ENCODE assay signal across 10 mouse cellular contexts in the genomic region with DNA sequence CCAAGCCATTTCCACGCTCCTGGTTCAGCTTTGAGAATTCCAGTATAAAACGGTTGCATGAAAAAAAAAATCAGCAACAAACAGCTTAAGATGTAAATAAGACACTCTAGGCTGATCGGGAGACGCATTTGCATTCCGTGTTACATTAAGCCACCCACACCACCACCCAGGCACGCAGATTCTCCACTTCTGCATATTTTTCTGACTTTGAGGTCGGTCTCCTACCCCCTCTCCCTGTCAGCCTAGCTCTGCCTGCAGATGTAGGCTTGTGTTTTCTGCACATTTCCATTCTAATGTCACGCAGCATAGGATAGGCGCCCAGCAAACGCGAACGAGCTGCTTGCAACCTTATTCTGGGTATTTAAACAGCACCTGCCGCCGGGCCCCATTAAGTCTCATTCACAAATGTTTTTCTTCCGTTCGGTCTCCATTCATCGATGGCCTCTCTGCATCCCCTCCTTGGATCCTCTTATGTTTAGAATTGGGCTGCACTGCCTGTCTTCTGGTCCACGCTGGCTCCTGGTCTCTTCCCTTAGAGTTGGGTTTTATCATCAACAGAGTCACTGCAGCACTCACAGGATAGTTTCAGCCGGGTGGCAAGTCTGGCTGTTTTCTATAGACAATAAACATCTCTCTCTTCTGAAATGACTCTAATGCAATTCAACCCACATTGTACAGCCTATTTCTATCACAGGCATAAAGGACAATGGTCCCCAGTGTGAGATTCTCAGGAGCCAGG. TPM values are rescaled to one million over a fixed set of nuclear protein-coding genes. Genes with fewer than 3 reads are reported as not detected.
DNase-seq lines count a peak whose midpoint lies in the region; ATAC-seq and TF ChIP-seq lines count a peak whose summit lies in the region.
"Had no signal": no experiment of that assay in that cellular context is flagged by ENCODE, and none has a peak within 500 bp of the region (broad histone marks: within the 10 kb centered on the region; RNA-seq: fewer than 3 reads in every experiment).

No protein-coding gene starts in this region.

- no peak for TF ChIP-seq POLR2A in CH12.LX (IDR thresholded peaks at IDR 0.05; ENCODE audit: low read depth, low read length)

- TF ChIP-seq EP300 in CH12.LX (IDR thresholded peaks at IDR 0.05; ENCODE audit: low read length) = no peak

- WGBS in embryonic facial prominence, embryonic 14.5 days = 10% methylated on average over 19 of the region's 19 CpGs
- 6% methylated on average over 19 of the region's 19 CpGs for WGBS in hindbrain, embryonic 16.5 days
- WGBS in midbrain, embryonic 16.5 days = 5% methylated on average over 19 of the region's 19 CpGs
- WGBS in intestine, postnatal 0 days = 22% methylated on average over 19 of the region's 19 CpGs

- no peaks in the 10 kb centered on the region for H3K79me2 ChIP-seq in CH12.LX (replicated peaks; ENCODE audit: control insufficient read depth, extremely low read depth, insufficient read depth, poor library complexity, severe bottlenecking)

- H3K4me1 ChIP-seq in CH12.LX (ENCODE audit: control insufficient read depth in 1 of 2, insufficient read depth in 2 of 2) = peaks cover 4 to 16% of the 10 kb centered on the region in 2 experiments; a peak in 2 of 4 replicates
- peaks cover 2% of the 10 kb centered on the region; the same call in 1 of the 2 replicates for H3K4me1 ChIP-seq in embryonic facial prominence, embryonic 14.5 days (ENCODE audit: control insufficient read depth, insufficient read depth, low read length)
- H3K4me1 ChIP-seq in hindbrain, embryonic 16.5 days (ENCODE audit: control insufficient read depth, insufficient read depth, low read depth, low read length) = peaks cover 25% of the 10 kb centered on the region
- peaks cover 30% of the 10 kb centered on the region for H3K4me1 ChIP-seq in midbrain, embryonic 16.5 days (ENCODE audit: control insufficient read depth, insufficient read depth, low read length)
- H3K4me1 ChIP-seq in intestine, postnatal 0 days (replicated peaks; ENCODE audit: control insufficient read depth, insufficient read depth, low read length) = 0 out of 2 replicates have a peak, but pooled peaks cover 5% of the 10 kb centered on the region

- no peak for ATAC-seq in embryonic facial prominence, embryonic 14.5 days (ENCODE audit: low read depth)
- ATAC-seq in hindbrain, embryonic 16.5 days = no peak
- ATAC-seq in midbrain, embryonic 16.5 days = no peak; the same call in 1 of the 2 replicates
- ATAC-seq in intestine, postnatal 0 days = no peak
- no peak for ATAC-seq in megakaryocyte progenitor cell, adult 5-6 weeks (replicated peaks; ENCODE audit: poor library complexity)

- H3K27me3 ChIP-seq in CH12.LX (replicated peaks) = no peaks in the 10 kb centered on the region
- peaks cover 24% of the 10 kb centered on the region for H3K27me3 ChIP-seq in embryonic facial prominence, embryonic 14.5 days (replicated peaks; ENCODE audit: control insufficient read depth, insufficient read depth, low read length)
- no peaks in the 10 kb centered on the region for H3K27me3 ChIP-seq in hindbrain, embryonic 16.5 days (replicated peaks; ENCODE audit: control insufficient read depth, insufficient read depth, low read length)
- no peaks in the 10 kb centered on the region for H3K27me3 ChIP-seq in midbrain, embryonic 16.5 days (ENCODE audit: control insufficient read depth, insufficient read depth, low read depth, low read length)
- peaks cover 15% of the 10 kb centered on the region; the same call in 1 of the 2 replicates for H3K27me3 ChIP-seq in intestine, postnatal 0 days (replicated peaks; ENCODE audit: control insufficient read depth, insufficient read depth, low read length)

- no peaks in the 10 kb centered on the region for H3K36me3 ChIP-seq in CH12.LX (replicated peaks in 1 of 2; ENCODE audit: control insufficient read depth in 1 of 2, insufficient read depth in 1 of 2, low read length in 1 of 2)
- no peaks in the 10 kb centered on the region for H3K36me3 ChIP-seq in embryonic facial prominence, embryonic 14.5 days (ENCODE audit: control insufficient read depth, insufficient read depth, low read length)
- H3K36me3 ChIP-seq in hindbrain, embryonic 16.5 days (ENCODE audit: control insufficient read depth, insufficient read depth, low read length) = no peaks in the 10 kb centered on the region
- H3K36me3 ChIP-seq in midbrain, embryonic 16.5 days (ENCODE audit: control insufficient read depth, insufficient read depth, low read length) = no peaks in the 10 kb centered on the region
- H3K36me3 ChIP-seq in intestine, postnatal 0 days (ENCODE audit: control insufficient read depth, insufficient read depth) = no peaks in the 10 kb centered on the region

- intact Hi-C loops in gastrocnemius, postnatal 36 days (cut with DNase I) = no loop called here

- no peak for TF ChIP-seq CTCF in CH12.LX (conservative IDR thresholded peaks at IDR 0.05 in 1 of 2, IDR thresholded peaks at IDR 0.05 in 1 of 2; ENCODE audit: low read depth in 2 of 2, low read length in 2 of 2)
- TF ChIP-seq CTCF in intestine, postnatal 0 days (IDR thresholded peaks at IDR 0.05; ENCODE audit: low read depth) = no peak

- H3K9ac ChIP-seq in CH12.LX (ENCODE audit: insufficient read depth, low read depth) = no peak overlapping the region
- no peak overlapping the region for H3K9ac ChIP-seq in embryonic facial prominence, embryonic 14.5 days (ENCODE audit: low read depth, low read length)
- peak overlapping the region; percentile 45; the same call in 1 of the 2 replicates for H3K9ac ChIP-seq in hindbrain, embryonic 16.5 days (ENCODE audit: low read depth, low read length)
- H3K9ac ChIP-seq in midbrain, embryonic 16.5 days (ENCODE audit: low read depth, low read length) = no peak overlapping the region
- H3K9ac ChIP-seq in intestine, postnatal 0 days (ENCODE audit: low read depth, low read length) = no peak overlapping the region

- no peak for TF ChIP-seq RAD21 in CH12.LX (IDR thresholded peaks at IDR 0.05; ENCODE audit: low read depth, low read length)

- no peak for DNase-seq in CH12.LX (ENCODE audit: extremely low read depth)
- DNase-seq in embryonic facial prominence, embryonic 14.5 days (ENCODE audit: low spot score) = no peak
- DNase-seq in gastrocnemius, postnatal 36 days = no peak
- DNase-seq in natural killer cell, adult 2 months (ENCODE audit: low spot score in 2 of 2) = no peak
- DNase-seq: heart, adult 11 months; lung, postnatal 36 days had no signal

- peak overlapping the region; percentile 66 for H3K4me2 ChIP-seq in CH12.LX (ENCODE audit: insufficient read depth, low read depth, poor library complexity, severe bottlenecking)
- H3K4me2 ChIP-seq in embryonic facial prominence, embryonic 14.5 days (ENCODE audit: low read depth, low read length) = peak overlapping the region; percentile 24; the same call in 1 of the 2 replicates
- H3K4me2 ChIP-seq in hindbrain, embryonic 16.5 days (ENCODE audit: low read length) = peak overlapping the region; percentile 43
- H3K4me2 ChIP-seq in midbrain, embryonic 16.5 days (ENCODE audit: low read length) = peak overlapping the region; percentile 37
- H3K4me2 ChIP-seq in intestine, postnatal 0 days (replicated peaks; ENCODE audit: low read depth) = no peak overlapping the region

- H3K9me3 ChIP-seq in CH12.LX (replicated peaks; ENCODE audit: low read length) = no peaks in the 10 kb centered on the region
- no peaks in the 10 kb centered on the region for H3K9me3 ChIP-seq in embryonic facial prominence, embryonic 14.5 days (ENCODE audit: control insufficient read depth, low read length)
- H3K9me3 ChIP-seq in hindbrain, embryonic 16.5 days (ENCODE audit: control insufficient read depth, low read length) = no peaks in the 10 kb centered on the region
- no peaks in the 10 kb centered on the region for H3K9me3 ChIP-seq in midbrain, embryonic 16.5 days (replicated peaks; ENCODE audit: control insufficient read depth, low read length, poor library complexity, severe bottlenecking)
- H3K9me3 ChIP-seq in intestine, postnatal 0 days (ENCODE audit: control insufficient read depth) = no peaks in the 10 kb centered on the region

- dilution Hi-C loops in CH12.LX (cut with MboI; ENCODE audit: extremely low pct_ligation_motif_present, extremely low pct_unique_long_range_greater_than_20kb, low sequenced_read_pairs) = no loop called here

- in situ Hi-C loops in CH12.LX (cut with MboI; ENCODE audit: low pct_ligation_motif_present, low pct_unique_long_range_greater_than_20kb, low sequenced_read_pairs) = loop anchor here (5.0 kb wide), 1 partner anchor 108 kb away; no protein-coding TSS in a partner anchor

- no peak overlapping the region for H3K4me3 ChIP-seq in CH12.LX (replicated peaks in 1 of 3; ENCODE audit: low read depth in 2 of 3, low read length in 2 of 3, poor library complexity in 1 of 3)
- no peak overlapping the region; the same call in 1 of the 2 replicates for H3K4me3 ChIP-seq in embryonic facial prominence, embryonic 14.5 days (ENCODE audit: low read depth, low read length)
- H3K4me3 ChIP-seq in hindbrain, embryonic 16.5 days (ENCODE audit: low read length) = 0 out of 2 replicates have a peak overlapping the region, but pooled peaks have one; percentile 5
- no peak overlapping the region for H3K4me3 ChIP-seq in midbrain, embryonic 16.5 days (ENCODE audit: low read depth, low read length)
- no peak overlapping the region for H3K4me3 ChIP-seq in intestine, postnatal 0 days (ENCODE audit: low read depth, low read length)

- H3K27ac ChIP-seq in CH12.LX (ENCODE audit: insufficient read depth, low read depth) = no peak overlapping the region
- H3K27ac ChIP-seq in embryonic facial prominence, embryonic 14.5 days (replicated peaks; ENCODE audit: low read depth, low read length) = no peak overlapping the region
- H3K27ac ChIP-seq in hindbrain, embryonic 16.5 days (ENCODE audit: low read depth, low read length) = peak overlapping the region; percentile 6
- H3K27ac ChIP-seq in midbrain, embryonic 16.5 days (ENCODE audit: low read length) = peak overlapping the region; percentile 71
- no peak overlapping the region for H3K27ac ChIP-seq in intestine, postnatal 0 days (ENCODE audit: low read depth, low read length)

TF ChIP-seq in CH12.LX, 34 proteins besides CTCF, POLR2A, EP300 and RAD21 (continues in another document):
- TF ChIP-seq TBP (conservative IDR thresholded peaks at IDR 0.05; ENCODE audit: low read depth, low read length) (no peak), CHD1 (IDR thresholded peaks at IDR 0.05; ENCODE audit: low read depth, low read length) (no peak), MXI1 (IDR thresholded peaks at IDR 0.05; ENCODE audit: low read depth, low read length) (no peak)

RNA-seq across cellular contexts. Expression of a gene that starts 49.3 kb away (rescaled TPM):
- total RNA-seq in CH12.LX (2012; rRNA removed) (51.2 and 55.2 TPM in 2 replicates), CH12.LX (2014; rRNA removed) (124 and 138 TPM in 2 replicates)
- 69.1 and 70.4 TPM in 2 replicates for polyA plus RNA-seq in CH12.LX (2012; ENCODE audit: insufficient read length, low read depth)
- 44.2 and 54.7 TPM in 2 replicates for polyA plus RNA-seq in embryonic facial prominence, embryonic 14.5 days (2014; fragmentation: Nextera tagmentation; extraction: Ambion mirVana)
- polyA plus RNA-seq in hindbrain, embryonic 16.5 days (2015; fragmentation: Nextera tagmentation; extraction: Ambion mirVana) = 29.3 and 31.7 TPM in 2 replicates
- polyA plus RNA-seq in midbrain, embryonic 16.5 days (2015; fragmentation: Nextera tagmentation; extraction: Ambion mirVana) = 30.1 and 34.0 TPM in 2 replicates
- 1 to 10 TPM; 3.2 to 4.0 TPM for total RNA-seq in gastrocnemius, postnatal 36 days (2021)
- polyA plus RNA-seq in intestine, postnatal 0 days (2015; fragmentation: Nextera tagmentation; extraction: Ambion mirVana) = 20.4 and 23.0 TPM in 2 replicates
- total RNA-seq in megakaryocyte progenitor cell, adult 5-6 weeks (2015) = 128 and 137 TPM in 2 replicates
- total RNA-seq in megakaryocyte progenitor cell, adult 5-6 weeks (2017) = 182 and 198 TPM in 2 replicates

Comparison
In these comparisons a context has a peak if more than half of its experiments do, and no peak if none do; other contexts are left out.
1. H3K27ac ChIP-seq: peak in hindbrain, embryonic 16.5 days (single experiment) and midbrain, embryonic 16.5 days (single experiment); none in CH12.LX (single experiment), embryonic facial prominence, embryonic 14.5 days (single experiment) and intestine, postnatal 0 days (single experiment).